Mouse (Mus musculus): Measurements from ENCODE around the gene Slc5a3.

DNA sequence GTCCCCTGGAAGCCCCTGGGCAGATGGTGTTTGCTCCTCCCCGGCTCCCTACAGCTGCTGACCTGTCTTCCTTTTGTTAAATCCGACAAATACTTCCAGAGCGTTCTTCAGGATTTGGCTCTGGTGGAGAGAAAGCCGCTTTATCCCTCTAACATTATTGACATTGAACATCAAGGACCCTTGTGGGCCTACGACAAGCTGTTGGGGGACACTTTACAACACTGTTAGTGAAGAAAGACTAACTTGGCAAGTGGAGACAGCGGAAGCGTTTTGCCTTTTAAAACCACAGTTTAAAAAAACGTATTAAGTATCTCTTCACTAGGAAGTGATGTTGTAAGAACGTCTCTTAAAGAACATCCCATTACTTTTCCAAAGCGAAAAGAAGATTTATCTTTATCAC is 5.6 kb upstream of the Slc5a3 start:
- no peak for TF ChIP-seq POLR2A (IDR thresholded peaks at IDR 0.05; ENCODE audit: low read depth, low read length)
- no peak for TF ChIP-seq CTCF (IDR thresholded peaks at IDR 0.05; ENCODE audit: borderline replicate concordance, insufficient read depth, low read length)
